Mouse (Mus musculus): Measurements from ENCODE around the gene Serpinf2.
A peak's percentile ranks its signal among the peaks of the same experiment; 100 is the strongest.
"Not testable (repeated sequence)": the region's sequence is repeated elsewhere in the genome, so short reads cannot be mapped to it uniquely, and the experiment has no call there.

The Serpinf2 gene

DNA sequence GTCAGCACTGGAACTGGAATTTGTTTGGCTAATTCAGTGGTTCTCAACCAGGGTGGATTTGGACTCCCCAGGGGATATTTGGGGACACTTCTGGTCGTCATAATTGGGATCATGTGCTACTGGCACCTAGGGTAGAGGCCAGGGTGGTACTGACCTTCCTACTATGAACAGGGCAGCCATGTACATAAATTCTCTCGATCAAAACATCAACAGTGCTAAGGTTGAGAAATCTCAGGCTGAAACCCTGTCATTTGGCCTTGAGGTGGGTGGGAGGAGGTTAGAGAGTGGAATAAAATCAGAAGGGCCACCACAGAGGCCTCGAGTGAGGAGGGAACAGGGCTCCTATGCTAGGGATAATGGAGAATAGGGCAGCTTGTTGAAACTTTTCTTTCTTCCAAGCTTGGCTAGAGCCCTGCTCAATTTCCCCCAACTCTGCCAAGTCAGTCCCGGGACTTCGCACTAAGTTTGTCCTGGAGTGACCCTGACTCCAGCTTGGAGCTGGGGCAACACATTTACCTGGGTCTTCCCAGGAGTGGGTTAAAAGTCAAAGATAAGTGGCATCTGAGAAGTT lies 19.8 kb upstream of the Serpinf2 start:
- DNase-seq (ENCODE audit: low spot score in 2 of 2): no peak

DNA sequence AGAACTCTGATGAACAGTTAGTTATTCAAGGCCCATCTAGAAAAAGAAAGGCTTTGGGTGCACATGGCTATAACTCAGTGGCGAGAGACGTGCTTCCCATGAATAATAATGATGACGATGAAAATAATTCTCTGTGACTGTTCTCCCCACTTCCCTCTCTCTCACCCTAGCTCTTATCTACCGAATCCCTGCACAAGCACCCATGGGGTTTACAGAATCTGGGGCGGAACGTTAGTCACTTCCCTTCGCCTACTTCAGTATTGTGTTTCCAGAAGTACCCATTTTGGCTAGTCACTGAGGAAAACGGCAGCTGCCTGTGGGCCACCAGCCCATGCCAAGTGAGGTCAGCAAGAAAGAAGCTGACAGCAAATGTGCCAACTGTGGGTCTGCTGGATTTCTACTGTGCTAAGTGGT lies 19.2 kb upstream of the Serpinf2 start:
- peak; percentile 47 to 57 for DNase-seq (ENCODE audit: low spot score in 2 of 2)

DNA sequence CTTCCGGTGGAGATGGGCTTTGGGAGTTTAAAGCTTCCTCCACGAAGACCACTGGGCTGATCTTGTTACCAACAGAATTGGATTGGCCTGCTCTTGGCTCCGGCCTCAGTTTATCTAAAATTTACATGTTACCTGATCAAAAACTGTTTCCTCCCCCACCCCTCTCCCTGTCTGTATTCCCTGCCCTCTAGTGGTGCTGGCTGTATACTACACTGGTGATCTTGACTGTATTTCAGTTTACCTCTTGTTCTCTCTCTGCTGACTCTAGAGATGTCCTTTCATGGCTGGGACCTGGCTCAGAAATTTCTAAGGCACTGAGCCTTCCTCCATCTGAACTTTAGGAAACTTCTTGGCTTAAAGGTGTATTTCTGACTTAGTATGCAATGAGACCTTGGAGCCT lies 18.8 kb upstream of the Serpinf2 start:
- DNase-seq (ENCODE audit: low spot score in 2 of 2): peak; percentile 46 to 58

DNA sequence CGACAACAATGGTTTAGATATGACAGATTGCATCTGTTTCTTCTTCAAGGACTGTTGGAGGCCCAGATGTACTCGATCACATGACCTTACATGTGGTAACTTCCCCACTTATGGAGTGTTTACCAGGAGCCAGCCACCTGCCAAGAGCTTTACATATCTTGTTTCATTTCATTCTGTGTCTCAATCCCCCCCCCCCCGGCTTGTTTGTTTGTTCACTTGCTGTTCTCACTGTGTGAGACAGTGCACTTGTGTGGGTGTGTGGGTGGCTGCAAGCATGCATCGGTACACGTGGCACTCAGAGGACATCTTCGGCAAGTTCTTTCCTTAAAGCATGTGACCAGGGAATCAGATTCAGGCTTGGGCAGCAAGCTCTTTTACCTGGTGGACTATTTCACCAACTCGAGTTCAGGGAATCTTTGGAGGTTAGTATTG lies 17.1 kb upstream of the Serpinf2 start:
- no peak for DNase-seq (ENCODE audit: low spot score in 2 of 2)

DNA sequence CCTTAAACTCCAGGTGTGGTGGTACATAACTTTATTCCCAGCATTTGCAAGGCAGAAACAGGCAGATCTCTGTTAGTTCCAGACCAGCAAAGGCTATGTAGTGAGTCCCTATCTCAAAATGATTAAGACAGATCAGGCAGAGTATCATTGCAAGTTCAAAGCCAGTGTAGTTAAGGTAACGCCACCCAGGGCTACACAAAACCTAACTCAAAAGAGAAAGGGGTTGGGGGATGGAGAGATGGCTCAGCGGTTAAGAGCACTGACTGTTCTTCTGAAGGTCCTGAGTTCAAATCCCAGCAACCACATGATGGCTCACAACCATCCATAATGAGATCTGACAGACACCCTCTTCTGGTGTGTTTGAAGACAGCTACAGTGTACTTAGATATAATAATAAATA lies 16.6 kb upstream of the Serpinf2 start:
- not testable (repeated sequence) for DNase-seq (ENCODE audit: low spot score in 2 of 2)

DNA sequence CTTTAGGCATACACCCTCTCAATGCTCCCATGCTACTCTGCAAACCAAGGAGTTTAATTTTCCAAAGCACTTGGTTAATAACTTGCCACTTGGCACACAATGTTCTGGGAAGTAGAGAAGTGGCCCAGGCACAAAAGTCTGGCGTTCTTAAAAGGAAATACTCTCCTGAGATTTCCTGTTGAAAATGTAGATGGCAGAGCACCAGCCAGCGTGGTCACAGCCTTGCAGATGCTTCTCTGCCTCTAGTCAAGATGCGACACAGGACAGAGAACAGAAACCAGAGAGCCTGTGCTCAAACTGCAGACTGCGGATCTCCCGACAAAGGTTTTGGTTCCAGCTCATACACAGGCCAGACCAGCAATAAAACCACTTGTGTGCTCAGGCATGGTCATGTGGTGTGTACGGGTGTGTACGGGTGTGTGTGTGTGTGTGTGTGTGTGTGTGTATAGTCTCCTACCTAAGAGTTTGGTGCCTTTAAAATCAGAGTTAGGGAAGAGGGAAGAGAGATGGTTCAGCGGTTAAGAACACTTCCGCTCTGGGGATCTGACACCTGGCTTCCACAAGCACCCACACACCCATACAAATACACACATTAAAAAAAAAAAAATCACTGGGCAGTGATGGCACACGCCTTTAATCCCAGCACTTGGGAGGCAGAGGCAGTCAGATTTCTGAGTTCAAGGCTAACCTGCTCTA lies 15.8 kb upstream of the Serpinf2 start:
- DNase-seq (ENCODE audit: low spot score in 2 of 2): peak; percentile 64 to 69

DNA sequence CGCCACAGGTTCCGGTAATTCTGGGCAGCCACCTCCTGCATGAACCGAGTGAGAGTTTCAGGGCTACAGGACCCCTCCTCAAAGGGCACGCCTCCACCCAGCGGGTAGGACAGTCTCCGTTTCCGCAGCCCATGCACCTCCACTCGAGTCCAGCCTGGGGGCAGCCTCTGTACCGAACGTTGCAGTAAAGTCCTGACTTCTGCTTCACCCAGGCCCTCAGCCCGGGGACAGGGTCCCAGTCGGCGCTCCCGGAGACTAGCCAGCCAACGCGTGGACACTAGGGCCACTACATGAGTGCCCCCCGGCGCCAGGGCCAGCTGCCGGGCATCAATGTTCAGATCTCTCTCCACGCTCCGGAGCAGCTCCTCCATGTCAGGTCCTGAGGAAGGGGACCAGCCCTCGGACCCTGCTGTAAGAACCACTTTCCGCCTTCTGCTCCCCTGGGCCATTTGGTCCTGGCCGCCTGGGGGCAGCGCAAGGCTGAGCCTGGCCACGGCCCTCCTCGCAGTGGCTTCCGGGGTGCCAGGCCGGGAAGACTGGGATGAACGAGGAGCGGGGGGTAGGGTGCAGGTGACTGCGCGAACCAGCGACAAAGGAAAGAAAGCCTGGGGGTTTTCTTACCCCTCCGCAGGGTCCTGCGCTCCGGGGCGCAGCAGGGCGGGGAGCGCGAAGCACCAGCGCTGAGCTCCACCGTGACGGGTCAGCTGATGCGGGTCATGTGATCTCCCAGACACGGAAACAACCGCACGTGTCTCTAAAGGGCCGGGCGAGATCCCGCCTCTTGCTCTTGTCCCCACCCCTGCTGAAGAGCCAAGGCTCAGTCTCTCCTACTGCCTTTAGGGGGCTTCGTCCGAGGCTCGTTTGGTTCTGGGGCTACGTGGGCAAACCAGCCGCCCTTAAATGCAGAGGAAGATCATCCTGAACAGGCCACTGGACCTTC lies 14.9 kb upstream of the Serpinf2 start, which contains the start of gene Wdr81:
Gene Wdr81, minus strand, starts transcription at position 727 of the 940 bp plus-strand sequence.
- peak; percentile 91 to 92 for DNase-seq (ENCODE audit: low spot score in 2 of 2)

DNA sequence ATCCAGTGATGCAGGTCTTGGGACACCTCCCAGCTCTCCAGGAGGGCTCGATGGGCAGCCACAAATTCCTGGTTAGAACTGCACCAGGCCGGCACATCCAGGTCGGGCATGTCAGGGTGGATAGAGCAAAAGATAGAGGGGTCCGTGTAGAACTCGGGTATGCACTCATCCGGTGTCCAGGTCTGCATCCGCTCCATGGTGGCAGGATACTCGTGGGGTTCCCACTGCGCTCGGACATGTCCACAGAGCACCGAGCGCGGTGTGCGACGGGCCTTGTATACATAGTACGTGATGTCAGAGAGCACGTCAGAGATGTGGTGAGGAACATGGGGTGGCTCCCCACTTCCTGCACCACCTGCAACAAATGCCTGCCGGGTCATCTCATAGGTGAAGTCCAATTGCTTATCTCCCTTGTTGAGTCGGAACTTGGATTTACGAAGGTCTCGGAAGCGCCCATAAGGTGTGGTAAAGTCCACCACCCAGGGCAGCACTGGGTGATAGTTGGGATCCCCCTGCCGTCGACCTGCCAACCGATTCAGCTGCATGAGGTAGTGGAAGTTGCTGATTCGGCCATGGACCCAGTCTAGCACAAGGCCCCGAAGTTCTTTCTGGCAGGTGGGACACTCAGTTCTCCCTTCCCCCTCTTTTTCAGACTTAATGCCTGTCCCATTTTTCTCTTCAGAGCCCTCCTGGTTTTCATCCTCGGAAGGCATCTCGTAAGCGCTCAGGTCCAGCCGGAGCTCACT lies 13.6 kb upstream of the Serpinf2 start:
- DNase-seq (ENCODE audit: low spot score in 2 of 2): no peak

DNA sequence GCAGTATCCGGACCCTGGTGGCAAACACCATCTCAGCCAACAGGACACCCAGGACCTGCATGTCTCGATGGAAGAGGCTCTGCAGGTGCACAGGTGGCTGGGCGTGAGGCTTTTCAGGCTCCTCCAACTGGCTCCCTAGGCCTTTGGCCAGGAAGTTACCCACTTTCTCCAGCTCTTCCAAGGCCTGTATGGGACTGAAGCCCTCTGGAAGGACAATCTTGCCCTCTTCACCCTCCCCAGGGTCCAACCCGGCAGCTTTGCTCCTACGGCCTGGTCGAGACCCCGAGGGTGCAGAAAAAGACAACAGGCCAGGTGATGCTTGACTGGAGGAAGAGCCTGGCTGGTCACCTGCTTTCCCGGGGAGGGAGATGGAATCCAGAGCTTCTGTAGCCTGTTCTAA lies 12.7 kb upstream of the Serpinf2 start:
- DNase-seq (ENCODE audit: low spot score in 2 of 2): no peak

DNA sequence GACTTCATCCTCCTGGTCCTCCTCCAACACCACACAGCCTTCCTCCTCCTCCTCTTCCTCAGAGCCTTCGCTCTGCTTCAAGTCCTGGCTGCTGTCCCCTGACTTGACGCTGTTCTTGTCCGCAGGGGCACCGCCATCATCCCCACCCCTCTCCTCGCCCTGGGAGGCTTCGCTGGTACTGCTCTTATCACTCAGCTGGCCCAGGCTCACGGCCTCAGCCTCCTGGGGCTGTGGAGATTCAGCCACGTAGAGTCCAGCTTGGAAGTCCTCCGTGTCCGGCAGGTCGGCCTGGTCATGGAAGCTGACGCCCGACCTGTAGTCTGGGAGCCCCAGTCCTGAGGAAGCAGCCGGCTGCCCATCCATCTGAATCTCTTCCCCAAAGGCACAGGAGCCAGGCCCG lies 11.5 kb upstream of the Serpinf2 start:
- no peak for DNase-seq (ENCODE audit: low spot score in 2 of 2)

DNA sequence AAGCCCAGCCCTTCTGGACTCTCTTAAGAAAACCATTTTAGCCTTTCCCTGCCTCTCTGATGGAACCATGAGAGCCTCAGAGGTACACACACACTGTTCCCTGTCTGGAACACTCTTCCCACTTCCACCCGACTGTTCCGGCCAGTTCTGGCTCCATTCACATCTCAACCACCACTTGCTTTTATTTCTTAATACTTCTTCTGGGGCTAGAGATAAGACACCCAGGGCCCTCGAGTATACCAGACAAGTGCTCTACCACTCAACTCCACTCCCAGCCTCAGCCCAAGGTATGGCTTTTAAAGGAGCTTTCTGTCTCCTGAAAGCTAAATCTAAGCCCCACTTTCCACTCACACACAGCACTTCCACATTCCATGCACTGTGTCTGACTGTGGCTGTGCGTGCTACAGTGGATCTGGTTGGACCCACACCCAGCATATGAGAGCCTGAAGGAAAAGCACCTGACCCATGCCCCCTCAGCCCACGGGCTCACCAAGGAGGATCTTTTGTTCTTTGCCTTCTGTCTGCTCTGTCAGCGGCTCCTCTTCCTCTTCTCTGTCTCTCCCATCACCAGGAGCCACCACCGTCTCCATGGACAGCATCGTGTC lies 11.0 kb upstream of the Serpinf2 start:
- no peak for DNase-seq (ENCODE audit: low spot score in 2 of 2)

DNA sequence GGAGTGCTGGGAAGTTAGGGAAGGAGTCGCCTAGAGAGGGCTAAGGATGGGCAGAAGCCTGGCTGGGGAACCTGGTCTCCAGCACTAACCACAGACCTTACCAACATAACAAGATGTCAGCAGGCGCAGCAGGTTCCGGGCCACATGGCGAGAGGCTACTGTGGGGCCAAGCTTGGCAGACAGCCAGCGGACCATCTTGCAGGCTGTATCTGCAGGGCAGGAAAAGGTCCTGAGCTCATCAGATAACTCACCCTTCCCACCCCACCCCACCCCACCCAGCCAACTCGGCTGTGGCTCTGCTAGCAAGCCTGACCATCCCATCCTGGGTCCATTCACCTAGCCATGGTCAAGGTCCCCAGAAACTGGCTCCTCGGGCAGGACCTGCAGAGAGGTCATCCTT lies 10.3 kb upstream of the Serpinf2 start:
- DNase-seq (ENCODE audit: low spot score in 2 of 2): peak; percentile 57 to 70

DNA sequence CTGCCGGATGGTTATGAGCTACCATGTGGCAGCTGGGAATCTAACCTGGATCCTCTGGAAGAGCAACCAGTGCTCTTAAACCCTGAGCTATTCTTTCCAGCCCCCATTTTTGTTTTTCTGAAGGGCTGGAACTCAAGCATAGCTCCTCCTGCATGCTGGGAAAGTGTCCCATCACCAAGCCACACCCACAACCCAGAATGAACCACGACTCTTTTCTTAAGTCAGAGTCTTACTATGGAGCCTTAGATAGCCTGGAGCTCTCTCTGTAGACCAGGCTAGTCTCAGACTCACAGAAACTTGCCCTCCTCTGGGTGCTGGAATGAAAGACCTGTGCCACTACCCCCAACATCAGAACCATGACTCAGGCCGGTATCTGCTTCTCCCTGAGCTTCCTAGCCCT lies 9.2 kb upstream of the Serpinf2 start:
- DNase-seq (ENCODE audit: low spot score in 2 of 2): no peak

DNA sequence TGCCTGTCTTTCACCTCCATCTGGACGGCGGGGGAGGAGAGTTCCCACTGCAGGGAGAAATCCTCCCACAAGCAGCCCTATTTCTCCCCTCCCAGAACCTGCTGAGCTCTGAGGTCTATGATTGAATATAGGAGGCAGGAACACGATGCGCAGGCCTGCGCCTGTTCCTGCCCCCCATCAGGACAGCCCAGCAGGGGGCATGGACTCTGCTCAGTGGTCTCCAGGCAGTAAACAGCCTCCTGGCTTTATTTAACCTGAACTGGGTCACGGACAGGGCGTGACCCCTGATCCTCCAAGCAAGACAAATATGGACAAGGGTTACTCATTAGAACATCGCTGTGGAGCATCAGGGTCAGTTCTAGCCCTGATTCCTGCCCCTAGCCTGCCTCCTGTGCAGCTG lies 4.3 kb upstream of the Serpinf2 start:
- no peak for DNase-seq (ENCODE audit: low spot score in 2 of 2)

DNA sequence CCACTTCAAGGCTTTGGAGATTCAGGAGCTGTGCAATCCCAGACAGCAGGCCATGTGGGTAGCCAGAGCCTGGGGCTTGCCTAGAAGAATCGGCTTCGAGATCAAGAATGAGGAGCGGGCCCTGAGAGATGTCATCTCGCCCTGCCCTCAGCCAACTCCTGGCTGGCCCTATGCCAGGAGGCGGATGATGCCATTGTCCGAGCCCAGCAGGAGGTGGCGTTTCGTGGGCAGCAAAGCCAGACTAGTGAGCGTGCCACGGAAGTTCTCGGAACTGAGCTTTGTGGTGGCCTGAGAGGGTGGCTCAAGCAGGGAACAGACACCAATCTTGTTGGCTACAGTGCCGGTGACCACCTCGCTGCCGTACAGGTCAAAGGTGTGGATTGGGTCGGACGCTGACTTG lies 2.2 kb upstream of the Serpinf2 start:
- no peak for DNase-seq (ENCODE audit: low spot score in 2 of 2)

DNA sequence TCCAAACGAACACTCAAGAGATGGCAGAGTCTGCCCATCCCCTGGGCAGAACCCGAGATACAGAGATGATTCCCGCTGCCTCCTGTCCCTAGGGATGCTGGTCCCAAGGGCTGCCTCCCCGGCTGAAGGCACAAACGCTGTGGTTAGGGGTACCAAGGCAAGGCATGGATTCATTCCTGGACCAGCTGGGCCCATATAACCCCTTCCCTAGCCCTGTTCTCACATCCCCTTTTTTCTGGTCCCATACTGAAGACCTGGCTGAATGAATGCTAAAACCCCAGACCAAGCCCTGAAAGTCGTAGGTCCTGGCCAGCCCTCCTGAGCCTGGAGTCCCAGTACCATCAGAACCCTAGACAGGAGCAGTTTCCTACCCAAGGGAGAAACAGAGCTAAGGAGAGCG lies 1.6 kb upstream of the Serpinf2 start:
- DNase-seq (ENCODE audit: low spot score in 2 of 2): no peak

DNA sequence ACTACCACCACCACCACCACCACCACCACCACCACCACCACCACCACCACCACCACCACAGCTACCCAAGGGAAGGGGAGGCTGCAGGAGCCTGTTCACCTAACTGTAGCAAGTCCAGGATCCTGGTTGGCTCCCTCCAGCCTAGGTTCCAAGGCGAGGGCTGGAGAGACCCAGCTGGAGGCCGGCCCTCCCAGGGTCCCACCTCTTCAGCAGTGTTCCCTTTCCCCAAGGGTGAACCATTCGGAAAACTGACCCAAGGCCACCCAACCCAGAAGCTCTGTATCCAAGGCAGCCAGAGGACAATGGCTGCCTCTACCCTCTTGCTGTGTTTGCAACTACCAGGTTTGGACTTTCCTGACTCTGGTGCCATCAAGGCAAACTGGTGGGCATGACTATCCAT lies 560 bp upstream of the Serpinf2 start:
- DNase-seq (ENCODE audit: low spot score in 2 of 2): no peak

DNA sequence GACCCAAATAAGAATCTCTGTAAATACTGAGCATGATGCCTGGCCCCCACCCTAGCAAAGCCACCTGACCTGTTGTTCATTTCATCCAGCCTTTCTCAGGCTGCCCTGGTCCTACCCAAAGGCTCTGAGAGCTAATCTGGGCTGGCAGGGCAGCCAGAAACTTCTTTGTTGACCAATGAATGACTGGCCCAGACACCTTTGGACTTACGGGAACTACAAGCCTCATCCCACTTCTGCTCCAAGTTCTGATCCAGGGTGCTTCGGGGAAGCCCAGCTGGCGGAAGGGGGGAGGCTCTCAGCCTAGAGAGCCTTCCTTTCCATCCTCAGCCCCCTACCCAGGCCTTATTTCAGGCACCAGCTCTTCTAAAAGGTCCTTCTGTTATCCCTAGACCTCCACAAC lies 587 bp downstream of the Serpinf2 start:
- DNase-seq (ENCODE audit: low spot score in 2 of 2): no peak

DNA sequence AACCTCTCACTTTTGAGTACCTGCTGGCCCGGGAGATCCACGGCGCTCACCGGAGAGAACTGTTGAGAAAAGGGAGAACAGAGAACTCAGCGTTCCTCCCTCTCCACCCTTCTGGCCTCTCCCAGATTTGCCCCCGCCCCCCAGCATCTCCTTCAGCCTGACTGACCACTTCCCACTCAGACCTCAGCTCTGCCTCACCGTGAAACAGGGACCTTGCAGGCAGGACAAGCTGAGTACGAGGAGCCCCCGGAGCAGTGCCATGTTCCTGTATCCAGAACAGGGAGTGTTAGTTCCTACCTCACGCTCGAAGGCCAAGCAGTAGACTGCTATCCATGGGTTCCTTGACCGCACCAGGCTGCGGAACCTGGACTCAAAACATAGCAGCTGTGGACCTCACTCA lies 1.2 kb downstream of the Serpinf2 start:
- no peak for DNase-seq (ENCODE audit: low spot score in 2 of 2)

DNA sequence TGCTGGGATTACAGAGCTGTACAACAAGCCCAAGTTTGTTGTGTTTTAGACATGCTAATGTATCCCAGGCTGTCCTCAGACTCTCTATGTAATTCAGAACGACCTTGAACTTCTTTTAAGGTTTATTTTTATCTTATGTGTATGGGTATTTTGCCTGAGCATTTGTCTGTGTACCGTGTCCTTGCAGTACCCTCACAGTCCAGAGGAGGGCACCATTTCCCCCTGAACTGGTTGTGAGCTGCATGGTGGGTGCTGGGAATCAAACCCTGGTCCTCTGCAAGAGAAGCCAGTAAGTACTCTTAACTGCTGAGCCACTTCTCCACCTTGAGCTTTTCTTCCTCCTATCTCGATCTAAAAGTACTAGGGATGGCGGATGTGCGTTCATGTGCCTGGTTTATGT lies 5.3 kb downstream of the Serpinf2 start:
- no peak for DNase-seq (ENCODE audit: low spot score in 2 of 2)

DNA sequence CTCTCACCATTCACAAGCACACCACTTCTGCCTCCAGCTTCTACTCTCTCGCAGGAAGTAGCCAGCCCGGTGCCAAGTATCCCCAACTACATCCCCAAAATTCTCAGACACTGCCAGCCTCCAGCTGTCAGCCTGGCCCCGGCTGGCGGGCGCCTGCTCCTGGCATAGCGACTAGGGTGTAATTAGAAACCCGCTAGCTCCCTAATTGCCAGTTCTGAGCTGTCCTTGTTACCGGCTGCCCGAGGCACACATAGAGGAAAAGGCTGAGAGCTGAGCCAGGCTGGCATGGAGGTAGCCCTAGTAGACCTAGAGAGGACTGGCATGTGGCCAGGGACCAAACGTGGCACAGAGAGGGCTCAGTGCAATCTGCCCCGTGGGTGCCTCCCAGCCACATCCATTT lies 8.1 kb downstream of the Serpinf2 start:
- DNase-seq (ENCODE audit: low spot score in 2 of 2): no peak

All from spleen, postnatal 36 days (tissue).